Mouse (Mus musculus) MEL-GATA-1-ER (cell line): ENCODE data around the gene Ush1g.

Experiments used
- DNase-seq: peaks from one replicate; pipeline ENCODE4 v3.0.0-alpha.2; 2012; ENCODE audit warnings: low read depth; ENCODE audit errors: extremely low read depth

Ush1g gene

GRCm38 (mm10) chr11:115289885-115290284, 32.0 kb downstream of the Ush1g start:
- DNase-seq = no peak

DNA sequence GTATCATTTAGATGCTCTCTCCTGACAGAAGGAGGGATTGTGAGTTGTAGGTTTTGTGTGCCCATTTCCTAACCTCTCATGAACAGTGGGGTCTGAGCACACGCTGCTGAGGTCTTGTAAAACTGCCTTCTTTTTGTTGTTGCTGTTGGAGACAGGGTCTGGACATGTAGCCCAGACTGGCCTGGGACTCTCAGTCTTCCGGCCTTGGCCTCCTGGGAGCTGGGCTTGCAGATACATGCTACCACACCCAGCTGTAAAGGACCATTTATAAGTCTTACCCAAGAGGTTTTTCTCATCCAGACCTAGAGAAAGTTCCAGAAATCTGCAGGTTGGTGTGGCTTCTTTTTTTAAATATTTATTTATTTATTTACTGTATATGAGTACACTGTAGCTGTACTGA, 33.5 kb downstream of the Ush1g start:
- DNase-seq = no peak

GRCm38 (mm10) chr11:115287386-115287785, 34.5 kb downstream of the Ush1g start:
- DNase-seq = no peak

GRCm38 (mm10) chr11:115286201-115286993, 35.4 kb downstream of the Ush1g start:
- DNase-seq = no peak

DNA sequence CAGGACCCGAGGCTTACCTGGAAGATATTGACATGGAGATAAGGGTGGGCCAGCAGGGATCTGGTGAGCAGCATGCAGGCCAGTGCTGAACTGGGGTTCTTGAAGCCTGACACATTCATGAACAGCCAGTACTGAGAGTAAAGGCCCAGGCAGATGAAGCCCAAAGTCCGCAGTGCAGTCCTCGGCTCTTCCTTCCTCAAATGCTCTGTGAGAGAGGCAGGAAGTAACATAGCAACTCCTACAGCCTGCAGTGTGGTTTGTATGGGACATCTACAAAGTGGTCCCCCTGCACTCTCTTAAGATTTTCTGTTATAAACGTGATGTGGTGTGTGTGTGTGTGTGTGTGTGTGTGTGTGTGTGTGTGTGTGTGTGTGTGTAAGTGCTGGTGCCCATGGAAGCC, 36.6 kb downstream of the Ush1g start:
- DNase-seq = no peak

DNA sequence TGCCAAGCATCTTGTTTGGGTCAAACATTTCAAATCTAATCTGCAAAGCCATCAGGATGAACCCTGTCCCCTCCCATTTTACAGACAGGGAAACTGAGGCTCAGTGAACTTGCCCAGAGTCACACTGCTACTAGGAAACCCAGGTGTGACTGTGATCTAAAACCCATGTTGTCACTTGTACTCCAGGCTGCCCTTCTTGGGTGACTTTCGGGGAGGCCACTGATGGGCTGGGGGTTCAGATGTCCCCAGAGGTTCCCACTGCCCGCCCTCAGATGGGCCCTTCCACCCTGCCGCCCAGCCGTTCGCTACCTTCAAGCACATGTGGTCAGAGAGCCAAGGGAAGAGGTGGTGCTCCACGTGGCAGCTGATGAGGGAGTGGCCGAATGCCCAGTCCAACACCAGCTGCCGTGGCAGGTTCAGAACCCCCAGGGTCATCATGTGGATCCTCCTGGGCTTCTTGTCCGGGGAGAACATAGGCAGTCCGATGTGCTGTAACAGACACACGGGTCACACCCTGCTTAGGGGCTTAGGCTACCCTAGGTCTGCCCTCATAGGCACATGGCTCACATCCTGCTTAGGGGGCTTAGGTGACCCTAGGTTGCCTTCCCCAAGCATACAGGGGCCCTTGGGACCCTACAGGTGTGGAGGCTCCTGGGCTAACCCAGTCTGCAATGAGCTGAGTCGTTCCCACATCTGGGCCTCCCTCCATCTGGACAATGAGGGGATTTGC, 37.8 kb downstream of the Ush1g start:
- no peak for DNase-seq

DNA sequence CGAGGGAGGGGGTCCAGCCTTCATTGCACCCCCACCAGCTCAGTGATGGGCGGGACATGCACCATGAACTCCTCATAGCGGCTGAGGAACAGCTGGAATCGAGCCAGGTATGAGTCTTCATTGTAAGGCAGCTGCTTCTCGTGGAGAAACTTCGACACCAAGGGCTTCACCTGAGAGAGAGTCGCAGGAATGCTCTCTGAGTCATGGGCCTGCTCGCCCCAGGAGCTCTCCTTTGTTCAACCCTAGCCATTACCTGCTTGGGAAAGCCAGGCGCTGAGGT, 38.4 kb downstream of the Ush1g start:
- no peak for DNase-seq

- DNase-seq = no peak
Observed at GRCm38 (mm10) chr11:115282723-115283485, 38.9 kb downstream of the Ush1g start.

DNA sequence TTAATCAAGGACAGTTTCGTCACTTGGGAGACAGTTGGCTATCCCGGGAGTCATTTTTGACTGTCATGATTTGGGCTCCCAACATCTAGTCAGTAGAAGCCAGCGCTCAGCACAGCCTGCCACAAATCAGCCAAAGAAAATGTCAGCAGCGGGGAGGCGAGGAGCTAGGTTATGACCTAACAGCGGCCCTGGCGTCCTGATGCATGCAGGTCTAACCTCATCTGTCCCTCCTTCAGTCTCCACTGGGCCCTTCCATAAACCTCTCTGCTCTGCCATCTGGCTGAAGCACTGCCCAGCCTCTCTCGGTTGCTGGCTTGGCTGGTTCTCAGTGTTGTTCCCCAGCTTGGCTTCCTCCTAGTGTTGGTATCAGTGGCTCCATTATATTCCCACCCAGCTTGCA, 39.5 kb downstream of the Ush1g start:
- no peak for DNase-seq

- DNase-seq = peak; percentile 82
Observed at GRCm38 (mm10) chr11:115279726-115280125, 42.1 kb downstream of the Ush1g start.

DNA sequence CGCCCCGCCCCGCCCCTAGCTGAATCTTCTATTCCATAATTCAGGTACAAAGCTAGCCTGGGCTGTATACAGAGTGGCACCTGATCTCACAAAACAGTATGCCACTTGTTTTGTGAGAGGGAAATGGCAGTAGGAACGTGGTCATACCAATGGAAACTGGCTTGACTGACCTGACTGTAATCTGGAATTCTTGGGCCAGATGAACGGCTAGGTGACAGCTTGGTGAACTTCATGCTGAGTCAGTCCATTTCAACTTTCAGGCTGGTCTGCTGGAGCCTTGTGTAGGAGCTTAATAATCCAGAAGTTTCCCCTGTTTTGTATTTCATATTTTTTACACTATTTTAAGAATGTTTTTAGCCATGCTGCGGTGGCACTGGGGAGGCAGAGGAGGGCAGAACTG, 43.7 kb downstream of the Ush1g start:
- DNase-seq = no peak

- DNase-seq = no peak
Observed at GRCm38 (mm10) chr11:115277604-115277975, 44.3 kb downstream of the Ush1g start.

DNA sequence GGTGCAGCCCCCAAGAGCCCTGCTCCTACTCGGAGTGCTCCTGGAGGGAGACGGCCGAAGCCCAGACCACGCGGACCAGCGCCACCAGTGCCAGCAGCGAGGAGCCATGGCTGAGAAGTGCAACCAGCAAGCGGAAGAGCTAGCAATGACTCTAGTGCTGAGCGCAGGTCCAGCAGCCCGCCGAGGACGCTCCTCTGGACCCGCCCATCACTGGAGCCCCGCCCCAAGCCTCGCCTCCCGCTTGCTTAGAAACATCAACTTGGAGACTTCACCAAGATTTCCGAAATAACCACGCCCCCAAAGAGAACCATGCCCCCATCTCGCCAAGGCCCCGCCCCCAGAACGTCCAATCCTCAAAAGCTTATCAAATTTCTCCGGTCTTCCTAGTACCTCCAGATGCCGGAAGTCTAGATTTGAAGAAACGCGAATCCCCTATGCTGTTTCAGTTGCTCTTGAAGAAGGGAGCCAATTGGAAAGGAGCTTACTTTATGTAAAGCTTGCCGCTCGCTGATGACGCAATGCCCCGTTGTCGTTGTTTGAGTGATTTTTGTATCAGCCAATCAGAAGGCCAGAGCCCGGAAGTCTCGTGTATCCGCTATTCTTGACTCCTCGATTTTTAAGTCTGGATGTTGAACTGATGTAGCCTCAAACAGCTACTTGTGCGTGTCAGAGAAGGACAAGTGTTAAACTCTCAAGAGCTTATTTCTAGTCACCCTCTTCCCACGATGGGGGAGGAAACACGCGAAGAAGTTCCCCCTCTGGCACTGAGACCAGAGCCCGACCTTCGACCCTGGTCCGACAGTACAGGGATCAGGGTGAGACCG, 44.8 kb downstream of the Ush1g start, which contains the start of gene Fdxr:
Gene Fdxr (minus strand): TSS at position 271 of the 824 bp plus-strand sequence.
- peak; percentile 100 for DNase-seq

GRCm38 (mm10) chr11:115275954-115276353, 45.9 kb downstream of the Ush1g start:
- DNase-seq = no peak

GRCm38 (mm10) chr11:115275509-115275908, 46.3 kb downstream of the Ush1g start:
- DNase-seq = no peak

- no peak for DNase-seq
Observed at GRCm38 (mm10) chr11:115274771-115275170, 47.1 kb downstream of the Ush1g start.

- DNase-seq = no peak
Observed at GRCm38 (mm10) chr11:115274178-115274577, 47.7 kb downstream of the Ush1g start.

DNA sequence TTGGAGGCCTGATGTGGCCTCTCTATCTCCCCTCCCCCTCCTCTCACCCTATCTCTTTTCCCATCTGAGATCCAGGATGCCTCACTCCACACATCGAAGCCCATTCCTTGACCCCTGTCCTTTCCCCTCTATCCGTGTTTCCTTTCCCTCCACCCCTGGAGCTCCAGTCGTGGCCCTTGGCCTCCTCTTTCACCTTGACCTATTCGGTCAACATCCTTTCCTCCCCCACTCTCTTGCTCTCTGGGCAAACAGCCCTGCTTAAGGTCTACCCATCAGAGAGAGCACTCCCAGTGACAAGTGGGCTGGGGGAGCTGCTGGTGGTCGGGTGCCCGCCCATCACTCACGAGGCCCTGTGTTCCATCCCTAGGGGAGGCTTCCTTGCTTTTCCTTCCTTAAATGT, 48.1 kb downstream of the Ush1g start:
- DNase-seq = no peak

DNA sequence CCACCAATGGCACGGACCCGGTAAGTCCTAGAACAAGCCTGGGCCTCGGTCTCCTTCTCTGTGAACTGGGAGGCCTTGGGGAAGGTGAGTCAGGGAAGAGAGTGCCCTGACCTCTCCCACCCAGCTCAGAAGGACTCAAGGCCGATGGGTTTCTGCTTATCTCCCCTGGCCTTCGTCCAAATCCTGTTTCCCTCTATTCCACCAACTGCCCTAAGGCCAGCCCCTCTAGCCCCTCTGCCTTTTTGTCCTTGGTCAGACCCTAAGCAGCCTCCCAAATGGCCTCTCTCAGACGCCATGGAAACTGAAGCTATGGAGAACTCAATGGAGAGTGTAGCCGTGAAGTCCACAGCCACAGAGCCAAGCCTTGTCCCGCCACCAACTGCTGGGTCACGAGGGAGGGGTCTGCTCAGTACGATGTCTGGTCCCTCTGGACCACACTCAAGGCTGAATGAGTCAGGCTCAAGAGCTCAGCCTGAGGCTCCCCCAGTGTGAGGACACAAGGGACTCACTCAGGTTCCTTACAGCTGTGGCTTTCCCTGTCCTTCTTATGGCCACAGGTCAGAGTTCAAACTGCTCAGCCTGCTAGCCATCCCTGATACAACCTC, 48.8 kb downstream of the Ush1g start:
- no peak for DNase-seq

DNA sequence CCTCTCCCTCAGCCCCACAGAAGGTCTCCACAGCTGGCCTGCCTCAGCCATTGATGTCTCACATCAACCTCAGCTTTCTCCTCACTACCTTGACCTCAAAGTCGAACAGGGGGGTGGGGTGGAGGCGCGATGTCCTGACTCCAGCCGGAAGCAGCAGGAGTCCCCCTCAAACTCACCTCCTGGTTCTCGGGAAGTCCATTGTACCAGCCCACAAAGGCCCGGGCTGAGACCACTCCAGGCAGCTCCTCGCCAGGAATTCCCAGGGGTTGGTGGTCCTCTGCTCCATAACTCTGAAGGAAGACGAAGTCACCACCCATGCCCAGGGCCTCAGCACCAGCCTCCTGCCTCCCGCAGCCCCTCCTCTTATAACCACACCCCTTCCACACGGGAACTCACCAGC, 50.4 kb downstream of the Ush1g start:
- DNase-seq = no peak

GRCm38 (mm10) chr11:115271052-115271451, 50.8 kb downstream of the Ush1g start:
- no peak for DNase-seq
